Mouse (Mus musculus) thymus, postnatal 14 days (tissue): Measurements from ENCODE around the gene Aspdh.

Experiments
- DNase-seq: peaks from one replicate; pipeline ENCODE4 v3.0.0; 2021

Aspdh gene

GRCm38 (mm10) chr7:44472961-44473646 lies 7.9 kb downstream of the Aspdh start:
- DNase-seq, result no peak

DNA sequence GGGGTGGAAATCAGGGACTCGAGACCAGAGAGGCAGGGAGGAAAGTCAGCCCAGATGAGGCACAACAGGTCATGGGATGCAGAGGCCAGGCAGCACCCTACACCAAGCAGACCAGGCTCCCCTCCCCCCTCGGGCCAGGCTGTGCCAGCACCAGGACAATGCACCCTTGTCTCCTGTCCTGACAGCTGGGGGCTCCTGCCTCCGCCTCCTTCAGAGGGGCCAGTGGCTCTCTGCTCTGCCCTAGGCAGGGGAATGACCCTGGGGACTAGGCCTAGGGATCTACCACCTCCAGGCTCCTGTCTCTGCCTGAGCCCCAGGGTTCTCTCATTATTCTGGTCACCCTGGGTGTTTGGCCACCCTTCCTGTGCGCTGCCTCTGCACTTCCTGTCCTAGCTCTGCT lies 9.2 kb downstream of the Aspdh start:
- no peak for DNase-seq

DNA sequence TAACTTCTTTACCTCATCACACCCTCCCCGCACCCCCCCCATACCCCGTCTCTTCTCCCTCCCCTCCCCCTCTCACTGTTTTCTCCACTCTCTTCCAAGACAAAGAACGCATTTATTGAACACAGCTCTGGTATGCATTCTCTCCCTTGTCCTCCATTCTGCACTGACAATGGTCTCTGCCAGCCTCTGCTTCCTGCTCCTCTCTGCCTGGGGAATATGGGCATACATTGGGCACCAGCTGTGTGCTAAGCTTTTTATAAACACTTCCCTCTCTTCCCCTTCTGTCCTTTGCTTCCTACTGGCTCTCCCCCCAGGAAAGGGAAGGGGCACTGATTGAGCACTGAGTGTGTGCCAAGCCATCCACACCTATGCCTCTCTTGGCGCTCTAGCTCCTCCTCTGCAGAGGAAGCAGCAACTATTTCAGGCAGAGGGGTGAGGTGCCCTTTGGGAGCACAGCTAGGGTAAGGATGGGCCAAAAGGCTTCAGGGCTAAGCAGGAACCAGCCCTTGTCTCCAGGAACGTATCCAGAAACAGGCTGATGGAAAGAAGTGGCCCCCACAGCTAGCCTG lies 9.9 kb downstream of the Aspdh start:
- no peak for DNase-seq

DNA sequence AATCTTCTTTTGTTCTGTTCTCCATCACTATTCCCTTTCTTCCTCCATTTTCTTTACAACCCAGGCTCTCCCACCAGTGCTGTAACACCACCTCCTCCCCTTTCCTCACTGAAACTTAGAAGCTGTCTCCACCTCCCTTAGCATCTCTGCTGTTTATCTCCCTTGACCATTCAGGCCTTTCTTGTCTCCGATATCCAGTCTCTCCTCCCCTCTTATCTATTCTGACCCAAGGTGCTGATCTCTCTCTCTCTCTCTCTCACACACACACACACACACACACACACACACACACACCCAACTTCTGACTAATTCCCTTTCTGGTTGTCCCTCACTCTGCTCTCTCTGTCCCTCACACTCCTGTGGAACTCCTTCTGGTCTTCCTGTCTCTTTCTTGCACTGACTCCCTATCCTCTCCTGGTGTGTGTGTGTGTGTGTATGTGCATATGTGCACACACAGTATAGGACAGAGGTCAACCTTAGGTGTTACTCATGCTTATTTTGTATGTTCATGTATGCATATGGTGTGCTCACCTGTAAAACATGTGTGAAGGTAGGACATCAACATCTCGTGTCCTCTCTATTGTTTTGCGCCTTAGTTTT lies 17.7 kb downstream of the Aspdh start:
- DNase-seq, result no peak

GRCm38 (mm10) chr7:44484109-44484508 lies 18.9 kb downstream of the Aspdh start:
- no peak for DNase-seq

- peak; percentile 74 for DNase-seq
Observed at GRCm38 (mm10) chr7:44484841-44485571, 19.8 kb downstream of the Aspdh start.

DNA sequence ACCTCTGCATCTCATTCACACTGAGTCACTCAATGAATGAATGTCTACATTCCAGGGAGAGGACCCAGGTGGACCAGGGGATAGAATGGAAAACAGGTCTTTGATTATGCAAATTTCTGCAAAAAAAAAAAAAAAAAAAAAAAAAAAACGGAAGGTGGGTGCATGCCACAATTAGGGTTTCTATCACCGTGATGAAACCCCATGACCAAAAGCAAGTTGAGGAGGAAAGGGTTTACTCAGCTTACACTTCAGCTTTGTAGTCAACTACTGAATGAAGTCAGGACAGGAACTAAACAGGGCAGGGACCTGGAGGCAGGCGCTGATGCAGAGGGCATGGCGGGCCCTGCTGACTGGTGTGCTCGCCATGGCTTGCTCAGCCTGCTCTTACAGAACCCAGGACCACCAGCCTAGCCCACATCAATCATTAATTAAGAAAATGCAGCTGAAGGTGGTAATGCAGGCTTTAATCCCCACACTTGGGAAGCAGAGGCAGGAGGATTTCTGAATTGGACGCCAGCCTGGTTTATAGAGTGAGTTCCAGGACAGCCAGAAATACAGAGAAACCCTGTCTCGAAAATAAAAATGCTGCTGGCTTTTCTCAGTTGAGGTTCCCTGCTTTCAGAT lies 20.5 kb downstream of the Aspdh start:
- no peak for DNase-seq

DNA sequence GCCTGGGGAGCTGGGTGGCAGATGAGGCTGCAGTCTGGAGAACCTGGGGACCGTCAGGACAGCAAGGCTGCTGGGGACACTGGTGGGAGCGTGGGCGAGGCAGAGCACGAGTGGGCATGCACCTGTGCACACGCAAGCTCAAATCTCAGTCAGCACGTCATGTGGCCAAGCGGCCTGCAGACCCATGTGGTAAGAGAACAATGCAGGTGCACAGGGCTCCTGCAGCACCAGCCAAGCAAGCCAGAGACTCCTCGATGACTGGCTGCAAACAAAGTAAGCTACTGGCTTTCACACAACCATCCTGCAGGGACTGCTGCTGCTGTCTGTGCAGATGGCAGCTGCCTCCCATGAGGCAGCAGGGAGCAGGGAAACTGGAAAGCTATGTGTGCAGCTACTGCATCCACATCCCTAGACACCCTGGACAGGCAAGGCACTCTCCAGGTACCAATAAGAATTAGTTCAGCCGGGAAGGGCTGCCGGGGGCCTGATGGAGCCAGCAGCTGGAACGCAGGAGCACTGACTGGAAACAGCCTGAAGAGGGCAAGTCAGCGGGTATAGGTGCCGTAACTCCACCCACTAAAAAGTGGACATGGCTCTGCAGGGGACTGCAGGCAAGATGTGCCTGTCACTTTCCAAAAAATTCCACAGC lies 21.9 kb downstream of the Aspdh start:
- no peak for DNase-seq

DNA sequence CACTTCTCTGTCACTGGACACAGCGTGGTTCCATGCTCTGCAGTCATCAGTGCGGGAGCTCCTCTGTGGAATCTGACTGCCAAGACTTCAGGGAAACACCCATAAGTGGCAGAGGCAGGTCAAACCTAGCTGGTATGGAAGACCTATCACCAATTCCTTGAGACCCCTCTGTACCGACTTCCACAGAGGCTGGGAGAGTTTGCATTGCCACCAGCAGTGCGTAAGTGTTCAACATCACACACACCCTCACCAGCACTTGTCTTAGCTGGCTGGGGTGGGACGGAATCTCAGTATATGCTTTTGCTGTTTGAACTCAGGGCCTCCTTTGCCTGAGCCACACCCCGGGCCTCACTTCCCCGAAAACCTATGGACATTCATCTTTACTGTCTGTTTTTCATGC lies 22.7 kb downstream of the Aspdh start:
- DNase-seq, result no peak

DNA sequence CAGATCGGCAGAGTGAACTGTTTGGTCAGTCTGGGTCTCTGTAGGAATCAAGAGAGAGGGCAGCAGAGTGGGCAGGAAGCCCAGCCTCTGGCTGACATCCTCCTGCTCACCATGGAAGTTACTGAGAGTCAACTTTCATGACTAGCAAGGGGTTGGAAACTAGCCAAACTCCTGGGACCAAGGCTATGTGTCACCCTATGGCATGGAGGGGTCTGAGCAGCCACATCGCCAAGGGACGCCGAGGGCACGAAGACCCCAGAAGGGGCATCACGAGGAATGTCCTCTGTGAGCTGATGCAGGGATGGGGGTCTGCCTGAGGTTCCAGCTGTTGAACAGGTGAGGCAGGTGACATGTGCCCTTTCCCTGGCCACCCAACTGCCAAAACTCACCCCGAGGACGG lies 23.4 kb downstream of the Aspdh start:
- DNase-seq, result no peak

GRCm38 (mm10) chr7:44490281-44490680 lies 25.1 kb downstream of the Aspdh start:
- DNase-seq, result no peak

GRCm38 (mm10) chr7:44491391-44491790 lies 26.2 kb downstream of the Aspdh start:
- DNase-seq, result no peak

DNA sequence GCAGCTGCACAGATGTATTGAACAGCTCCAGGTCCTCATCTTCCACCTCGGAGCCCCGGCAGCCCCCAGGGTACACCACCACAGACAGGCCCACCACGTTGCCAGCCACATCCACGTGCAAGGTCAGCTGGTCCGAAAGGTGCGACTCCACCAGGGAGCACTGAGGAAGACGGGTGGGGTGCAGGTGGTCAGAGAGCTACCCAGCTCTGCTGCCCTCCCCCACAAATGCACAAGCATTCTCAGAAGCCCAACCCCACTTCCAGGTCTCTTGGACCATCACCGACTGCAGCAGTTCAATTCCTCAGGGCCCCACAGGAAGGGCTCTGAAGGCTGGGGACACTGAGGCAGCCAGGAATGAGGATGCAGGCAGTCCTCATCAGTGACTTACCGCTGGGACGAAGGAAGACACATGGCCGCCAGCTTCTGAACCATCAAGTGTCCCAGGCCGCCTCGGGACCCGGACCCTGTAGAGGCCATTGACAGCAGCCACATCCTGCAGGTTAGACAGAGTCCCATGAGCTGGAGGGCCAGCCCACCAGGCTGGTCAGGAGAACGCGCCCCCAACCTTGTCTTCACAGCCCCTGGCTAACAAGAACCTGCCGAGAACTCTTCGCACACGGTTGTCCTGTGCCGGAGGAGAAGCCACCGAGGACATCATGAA lies 27.1 kb downstream of the Aspdh start:
- DNase-seq, result no peak

DNA sequence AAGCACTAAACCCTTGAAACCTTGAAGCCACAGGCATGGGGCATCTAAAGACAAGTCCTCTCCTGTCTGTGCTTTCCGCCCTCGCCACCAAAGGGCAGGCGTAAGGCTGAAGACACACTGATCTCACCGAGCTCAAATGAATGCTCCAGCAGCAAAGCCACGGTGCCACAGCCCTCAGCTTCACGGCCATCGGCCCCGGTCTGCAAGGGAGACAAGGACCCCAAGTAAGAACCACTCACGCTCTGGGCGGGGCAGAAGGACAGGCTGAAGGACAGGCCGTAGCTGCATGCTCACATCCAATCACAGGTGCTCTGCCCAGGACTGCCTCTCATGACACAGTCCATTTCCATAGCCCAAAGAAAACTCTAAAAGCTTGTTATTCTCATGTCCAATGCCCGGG lies 29.5 kb downstream of the Aspdh start:
- DNase-seq, result no peak

DNA sequence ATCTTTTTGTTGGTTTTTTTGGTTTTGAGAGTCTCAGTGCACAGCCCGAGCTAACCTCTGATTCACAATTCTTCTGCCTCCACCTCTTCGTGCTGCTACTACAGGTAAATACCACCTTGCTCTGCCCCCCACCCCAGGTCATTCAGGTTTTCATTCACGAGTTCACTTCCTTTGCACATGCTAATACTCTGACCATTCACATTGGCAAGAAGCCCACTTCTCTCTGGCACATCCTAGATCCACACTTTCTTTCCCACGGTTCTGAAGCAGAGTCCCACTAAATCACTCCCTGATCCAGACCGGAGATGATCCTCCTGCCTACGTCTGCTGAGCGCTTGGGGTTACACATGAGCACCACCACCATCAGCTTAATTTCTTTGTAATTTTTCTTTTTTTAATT lies 29.9 kb downstream of the Aspdh start:
- no peak for DNase-seq

- peak; percentile 99 for DNase-seq
Observed at GRCm38 (mm10) chr7:44495992-44496770, 31.0 kb downstream of the Aspdh start, which contains the start of the genes Emc10 and Fam71e1. TSS of gene Emc10 (minus strand) at chr7:44496529. TSS of gene Fam71e1 (plus strand) at chr7:44496581.

GRCm38 (mm10) chr7:44496771-44497109 lies 31.5 kb downstream of the Aspdh start:
- no peak for DNase-seq

GRCm38 (mm10) chr7:44497361-44498055 lies 32.3 kb downstream of the Aspdh start:
- DNase-seq, result no peak

GRCm38 (mm10) chr7:44498922-44499321 lies 33.7 kb downstream of the Aspdh start:
- no peak for DNase-seq

- no peak for DNase-seq
Observed at GRCm38 (mm10) chr7:44500046-44500445, 34.9 kb downstream of the Aspdh start.
